8 mouse cellular contexts compared by ENCODE assay signal in the genomic region with DNA sequence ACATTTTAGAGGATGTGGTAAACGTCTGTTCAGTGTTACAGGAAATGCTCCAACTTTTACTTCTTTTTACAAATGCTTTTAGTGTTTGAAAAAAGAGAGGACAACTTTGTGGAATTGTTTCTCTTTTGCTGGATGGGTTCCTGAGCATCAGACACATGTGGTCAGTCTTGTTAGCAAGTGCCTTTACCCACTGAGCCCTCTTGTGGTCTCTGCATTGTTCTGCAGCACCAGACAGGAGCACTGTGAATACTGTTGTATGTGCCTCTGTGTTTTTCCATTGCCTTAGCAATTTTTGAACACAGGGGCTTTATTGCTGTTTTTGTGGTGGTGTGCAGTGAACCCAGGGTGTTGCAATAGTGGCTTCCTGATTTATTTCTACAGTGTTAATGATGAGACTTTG. TPM values are rescaled to one million over a fixed set of nuclear protein-coding genes. Genes with fewer than 3 reads are reported as not detected.
DNase-seq lines count a peak whose midpoint lies in the region; ATAC-seq and TF ChIP-seq lines count a peak whose summit lies in the region.

No protein-coding gene starts in this region.

- H3K36me3 ChIP-seq in embryonic facial prominence, embryonic 10.5 days (replicated peaks), result peaks cover 88% of the 10 kb centered on the region
- peaks cover 47% of the 10 kb centered on the region for H3K36me3 ChIP-seq in neural tube, embryonic 14.5 days (ENCODE audit: control insufficient read depth, insufficient read depth, low read length)

- no peak overlapping the region for H3K9ac ChIP-seq in neural tube, embryonic 14.5 days (replicated peaks; ENCODE audit: low read depth, low read length)

- no peak overlapping the region for H3K4me2 ChIP-seq in neural tube, embryonic 14.5 days (ENCODE audit: low read depth, low read length)

- WGBS in embryonic facial prominence, embryonic 10.5 days, result 68% methylated on average over 1 of the region's 1 CpGs
- 71% methylated on average over 1 of the region's 1 CpGs for WGBS in neural tube, embryonic 14.5 days

- H3K4me3 ChIP-seq in embryonic facial prominence, embryonic 10.5 days, result no peak overlapping the region
- H3K4me3 ChIP-seq in neural tube, embryonic 14.5 days (ENCODE audit: low read depth, low read length), result no peak overlapping the region

- DNase-seq in left cerebral cortex, postnatal 10 days (ENCODE audit: extremely low spot score in 1 of 2, low spot score in 2 of 2), result peak; percentile 32 to 38
- no peak for DNase-seq in left cerebral cortex, adult 8-10 months (ENCODE audit: low spot score in 2 of 2)
- DNase-seq in Patski (ENCODE audit: low read depth, low spot score), result no peak
- peak; percentile 25 for DNase-seq in embryonic facial prominence, embryonic 10.5 days (ENCODE audit: low spot score)
- peak; percentile 56 for DNase-seq in kidney, postnatal 14 days
- DNase-seq in spleen, postnatal 14 days (ENCODE audit: low spot score in 2 of 2), result no peak
- DNase-seq in testis, postnatal 10 days (ENCODE audit: low spot score), result no peak

- peak; percentile 76 for TF ChIP-seq CTCF in Patski (IDR thresholded peaks at IDR 0.05)

- H3K4me1 ChIP-seq in embryonic facial prominence, embryonic 10.5 days, result no peaks in the 10 kb centered on the region
- H3K4me1 ChIP-seq in neural tube, embryonic 14.5 days (ENCODE audit: control insufficient read depth, insufficient read depth, low read length), result no peaks in the 10 kb centered on the region

- no peak for ATAC-seq in Patski
- peak; percentile 77; the same call in 1 of the 2 replicates for ATAC-seq in neural tube, embryonic 14.5 days (ENCODE audit: low read depth)

- CTCF ChIA-PET in Patski (lab: Charles Lee), result interaction anchor here (0.6 to 1.4 kb wide), 4 partner anchors 8 to 75 kb away, joined by 3 to 4 read pairs (median 4); no protein-coding TSS in a partner anchor

- intact Hi-C loops in left cerebral cortex, postnatal 10 days (cut with DNase I), result loop anchor here (5.0 kb wide), 1 partner anchor 73 kb away; no protein-coding TSS in a partner anchor

- POLR2A ChIA-PET in Patski (lab: Charles Lee), result interaction anchor here (0.9 kb wide), 1 partner anchor 40 kb away, joined by 7 read pairs; no protein-coding TSS in a partner anchor

- no peak overlapping the region for H3K27ac ChIP-seq in embryonic facial prominence, embryonic 10.5 days (replicated peaks)
- H3K27ac ChIP-seq in neural tube, embryonic 14.5 days (ENCODE audit: low read depth, low read length), result no peak overlapping the region

- no peaks in the 10 kb centered on the region for H3K27me3 ChIP-seq in Patski
- no peaks in the 10 kb centered on the region for H3K27me3 ChIP-seq in embryonic facial prominence, embryonic 10.5 days (replicated peaks; ENCODE audit: low read depth, poor library complexity, severe bottlenecking)
- no peaks in the 10 kb centered on the region for H3K27me3 ChIP-seq in neural tube, embryonic 14.5 days (ENCODE audit: control insufficient read depth, insufficient read depth, low read length)

- no peaks in the 10 kb centered on the region for H3K9me3 ChIP-seq in embryonic facial prominence, embryonic 10.5 days
- no peaks in the 10 kb centered on the region for H3K9me3 ChIP-seq in neural tube, embryonic 14.5 days (ENCODE audit: control insufficient read depth, low read length)

- in situ Hi-C loops in Patski (cut with MboI; ENCODE audit: low pct_unique_long_range_greater_than_20kb), result no loop called here

RNA-seq across cellular contexts. Expression of a gene that starts 39.4 kb away (rescaled TPM):
- 10 to 100 TPM; 78.7 to 79.5 TPM for total RNA-seq in left cerebral cortex, postnatal 10 days (2021)
- 10 to 100 TPM; 42.2 to 49.4 (median 45.9) TPM for total RNA-seq in left cerebral cortex, adult 8-10 months (2022)
- 916 TPM for polyA plus RNA-seq in Patski (2021)
- 127 and 131 TPM in 2 replicates for polyA plus RNA-seq in embryonic facial prominence, embryonic 10.5 days (2016; fragmentation: Nextera tagmentation; extraction: Ambion mirVana)
- 69.9 and 128 TPM in 2 replicates for polyA plus RNA-seq in neural tube, embryonic 14.5 days (2014; fragmentation: Nextera tagmentation; extraction: Ambion mirVana)

Comparison
In these comparisons a context has a peak if more than half of its experiments do, and no peak if none do; other contexts are left out.
1. DNase-seq: peak in left cerebral cortex, postnatal 10 days (2 of 2), embryonic facial prominence, embryonic 10.5 days (single experiment) and kidney, postnatal 14 days (single experiment); none in left cerebral cortex, adult 8-10 months (0 of 2), Patski (single experiment), spleen, postnatal 14 days (0 of 2) and testis, postnatal 10 days (single experiment).